Mouse (Mus musculus) retina, embryonic 14.5 days (tissue): ENCODE measurements around the gene Exoc5.
A peak's percentile ranks its signal among the peaks of the same experiment; 100 is the strongest.
"Not testable (repeated sequence)": the region's sequence is repeated elsewhere in the genome, so short reads cannot be mapped to it uniquely, and the experiment has no call there.

Experiments
- DNase-seq: peaks from one replicate; pipeline ENCODE4 v3.0.0-alpha.2; 2015; ENCODE audit warnings: low spot score

Exoc5 gene

GRCm38 (mm10) chr14:49066274-49066823 lies at the start of gene Exoc5:
Exoc5 (minus strand) TSS chr14:49066653.
- DNase-seq: peak; percentile 93

DNA sequence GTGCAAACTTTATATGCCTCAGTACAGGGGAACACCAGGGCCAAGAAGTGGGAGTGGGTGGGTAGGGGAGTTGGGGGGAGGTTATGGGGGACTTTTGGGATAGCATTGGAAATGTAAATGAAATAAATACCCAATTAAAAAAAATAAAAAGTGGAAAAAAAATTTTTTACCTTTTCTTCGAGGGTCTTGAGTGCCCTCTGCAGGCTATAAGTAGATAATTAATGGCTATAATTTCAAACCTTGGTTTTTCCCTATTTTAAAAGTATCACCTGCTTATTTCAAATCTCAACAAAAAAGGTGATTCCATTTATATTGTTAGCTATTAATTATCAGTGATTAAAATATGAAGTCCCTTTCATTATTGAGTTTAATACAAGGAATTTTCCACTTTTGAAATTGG lies 25.3 kb upstream of the Exoc5 start:
- DNase-seq: not testable (repeated sequence)

- DNase-seq: no peak
These were observed 24.8 kb upstream of the Exoc5 start for GRCm38 (mm10) chr14:49091277-49091676.

GRCm38 (mm10) chr14:49090102-49090501 lies 23.6 kb upstream of the Exoc5 start:
- no peak for DNase-seq

GRCm38 (mm10) chr14:49089461-49090058 lies 23.1 kb upstream of the Exoc5 start:
- DNase-seq: peak; percentile 17

GRCm38 (mm10) chr14:49088155-49089048 lies 21.9 kb upstream of the Exoc5 start:
- DNase-seq: peak; percentile 26

DNA sequence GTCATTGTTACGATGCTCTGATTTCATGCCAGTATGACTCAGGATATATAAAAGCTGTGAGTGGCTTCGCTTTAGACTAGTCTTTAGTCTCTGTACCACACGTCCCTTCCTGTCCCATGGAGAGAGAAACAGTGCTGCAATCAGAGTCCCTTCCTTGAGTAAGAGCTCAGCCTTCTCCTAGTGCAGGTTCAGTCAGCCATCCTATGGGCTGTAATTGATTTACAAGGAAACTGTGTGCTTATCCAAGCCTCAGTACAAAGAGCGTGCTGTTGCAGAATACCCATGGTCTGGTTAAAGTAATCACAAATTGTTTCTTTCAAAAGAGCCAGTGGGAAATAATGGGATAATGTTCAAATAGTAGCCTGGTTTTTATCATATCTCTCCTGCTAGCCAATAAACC lies 20.1 kb upstream of the Exoc5 start:
- no peak for DNase-seq

DNA sequence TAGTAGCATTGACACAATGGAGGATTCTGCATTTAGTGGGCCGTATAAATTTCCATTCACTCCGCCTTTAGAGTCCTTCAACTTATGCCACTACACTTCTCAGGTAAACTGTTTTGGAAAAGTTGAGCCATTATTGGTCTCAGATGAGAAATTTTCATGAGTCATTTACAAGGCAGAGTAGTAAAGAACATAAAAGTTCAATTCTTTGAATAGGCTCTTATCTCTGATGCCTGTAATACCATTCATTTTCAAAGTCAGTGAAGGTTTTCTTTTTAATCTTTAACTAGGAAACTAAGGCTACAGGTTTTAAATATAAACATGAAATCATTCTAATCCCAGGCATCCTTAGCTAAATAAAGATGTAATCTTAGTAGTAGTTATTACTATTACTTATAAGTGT lies 12.4 kb upstream of the Exoc5 start:
- DNase-seq: no peak

- DNase-seq: no peak
These were observed 7.9 kb upstream of the Exoc5 start for GRCm38 (mm10) chr14:49074361-49074760.

- DNase-seq: no peak
These were observed 7.4 kb upstream of the Exoc5 start for GRCm38 (mm10) chr14:49073896-49074295.

- no peak for DNase-seq
These were observed 6.4 kb upstream of the Exoc5 start for GRCm38 (mm10) chr14:49072837-49073236.

DNA sequence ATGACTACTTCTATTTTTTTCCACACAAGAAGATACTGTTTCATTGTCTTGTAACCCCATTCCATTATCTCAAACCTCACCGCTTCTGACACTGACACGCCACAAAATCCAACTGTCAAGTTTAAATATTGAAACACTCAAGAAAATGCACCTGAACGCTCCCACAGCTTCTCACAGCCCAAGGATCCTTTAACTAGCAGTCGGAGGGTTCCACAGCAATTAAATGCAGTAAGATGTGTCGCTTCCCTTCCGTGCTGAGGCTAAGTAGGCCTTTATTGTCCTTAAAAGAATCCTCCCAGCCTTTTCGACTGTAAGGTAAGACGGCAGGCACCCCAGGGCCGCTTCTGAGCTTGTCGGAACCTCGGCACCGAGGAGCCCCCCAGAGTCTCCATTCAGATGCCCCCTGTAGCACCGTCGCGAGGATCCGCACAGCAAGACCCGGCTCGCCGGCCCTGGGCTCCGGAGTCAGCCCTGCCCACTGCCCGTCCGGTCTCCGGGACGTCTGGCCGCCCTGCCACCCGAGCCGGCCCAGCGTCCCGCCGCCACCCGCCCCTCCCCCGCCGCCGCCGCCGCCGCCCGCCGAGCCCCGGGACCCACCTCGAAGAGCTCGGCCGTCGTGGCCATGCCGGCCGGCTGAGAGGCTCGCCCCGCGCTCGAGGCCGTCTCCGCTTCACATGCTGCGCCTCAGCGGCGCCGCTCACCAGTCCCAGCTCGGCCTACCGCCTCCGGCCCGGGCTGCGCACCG lies 752 bp downstream of the Exoc5 start, which contains the start of gene Ap5m1:
TSS of gene Ap5m1 (plus strand) at position 569 of the 745 bp plus-strand sequence.
- peak; percentile 49 for DNase-seq

DNA sequence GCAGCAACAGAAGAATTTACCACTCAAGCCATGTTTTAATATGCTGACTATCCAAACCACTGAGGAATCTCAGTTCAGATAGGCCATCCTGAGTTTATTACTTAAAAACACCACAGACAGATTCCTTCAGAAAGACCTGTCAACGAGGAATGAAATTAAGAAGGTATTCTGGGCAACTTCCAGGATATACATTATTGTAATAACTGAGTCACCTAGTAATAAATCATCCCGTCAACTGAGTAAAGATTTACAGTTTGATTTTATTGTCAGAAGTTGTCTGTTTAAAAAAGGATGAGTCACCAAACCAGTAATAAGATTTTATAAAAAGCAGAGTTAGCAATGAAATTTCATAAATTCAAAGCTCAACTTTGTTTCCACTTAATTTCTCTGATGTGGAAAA lies 2.6 kb downstream of the Exoc5 start:
- no peak for DNase-seq

DNA sequence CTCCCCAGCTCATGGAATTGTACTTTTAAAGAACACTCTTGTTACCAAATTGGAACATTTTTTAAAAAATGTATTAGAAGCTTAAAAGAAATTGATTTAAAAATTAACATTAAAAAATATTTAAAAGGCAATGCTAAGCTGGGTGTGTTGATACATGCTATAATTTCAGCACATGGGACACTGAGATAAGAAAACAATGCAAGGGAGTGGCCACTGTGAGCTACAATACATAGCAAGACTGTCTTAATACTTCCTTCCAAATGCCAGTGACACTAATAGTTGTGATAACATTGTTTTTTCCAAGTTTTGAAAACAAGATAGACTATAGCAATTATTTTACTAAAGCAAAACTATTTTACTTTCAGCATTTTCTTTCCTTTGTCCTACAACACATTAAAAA lies 17.0 kb downstream of the Exoc5 start:
- DNase-seq: no peak

DNA sequence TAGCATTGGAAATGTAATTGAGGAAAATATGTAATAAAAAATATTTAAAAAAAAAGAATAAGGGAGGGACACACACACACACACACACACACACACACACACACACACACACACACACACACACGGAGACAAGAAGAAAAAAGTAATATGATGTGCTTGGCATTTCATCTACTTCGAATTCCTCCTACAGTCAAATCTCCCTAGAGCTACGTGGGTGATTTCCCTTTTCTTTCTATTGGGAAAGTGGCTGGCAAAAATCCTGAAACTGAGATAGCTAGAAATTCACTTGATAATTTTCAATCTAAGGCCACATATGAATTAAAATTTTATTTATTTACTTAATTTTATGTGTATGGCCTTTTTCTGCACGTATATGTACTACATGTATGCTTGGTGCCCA lies 20.8 kb downstream of the Exoc5 start:
- DNase-seq: no peak

DNA sequence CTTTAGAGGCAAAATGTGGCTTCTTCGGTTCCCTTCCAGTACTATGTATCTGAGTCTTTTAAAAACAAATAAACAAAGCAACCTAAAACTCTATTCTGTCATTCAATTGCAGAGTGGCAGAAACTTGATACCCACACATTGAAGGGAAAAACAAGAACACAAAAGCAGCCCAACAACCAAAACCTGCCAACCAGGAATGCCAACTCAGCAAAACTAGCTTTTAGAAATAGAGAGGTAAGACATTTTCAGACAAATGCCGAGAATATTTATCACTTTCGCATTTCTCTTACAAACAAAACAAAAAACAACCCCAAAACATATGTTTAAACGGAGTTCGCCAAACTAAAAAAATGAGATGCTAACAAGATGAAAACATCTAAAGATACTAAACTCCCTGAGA lies 37.5 kb downstream of the Exoc5 start:
- no peak for DNase-seq

GRCm38 (mm10) chr14:49027779-49028368 lies 38.6 kb downstream of the Exoc5 start:
- peak; percentile 55 for DNase-seq

DNA sequence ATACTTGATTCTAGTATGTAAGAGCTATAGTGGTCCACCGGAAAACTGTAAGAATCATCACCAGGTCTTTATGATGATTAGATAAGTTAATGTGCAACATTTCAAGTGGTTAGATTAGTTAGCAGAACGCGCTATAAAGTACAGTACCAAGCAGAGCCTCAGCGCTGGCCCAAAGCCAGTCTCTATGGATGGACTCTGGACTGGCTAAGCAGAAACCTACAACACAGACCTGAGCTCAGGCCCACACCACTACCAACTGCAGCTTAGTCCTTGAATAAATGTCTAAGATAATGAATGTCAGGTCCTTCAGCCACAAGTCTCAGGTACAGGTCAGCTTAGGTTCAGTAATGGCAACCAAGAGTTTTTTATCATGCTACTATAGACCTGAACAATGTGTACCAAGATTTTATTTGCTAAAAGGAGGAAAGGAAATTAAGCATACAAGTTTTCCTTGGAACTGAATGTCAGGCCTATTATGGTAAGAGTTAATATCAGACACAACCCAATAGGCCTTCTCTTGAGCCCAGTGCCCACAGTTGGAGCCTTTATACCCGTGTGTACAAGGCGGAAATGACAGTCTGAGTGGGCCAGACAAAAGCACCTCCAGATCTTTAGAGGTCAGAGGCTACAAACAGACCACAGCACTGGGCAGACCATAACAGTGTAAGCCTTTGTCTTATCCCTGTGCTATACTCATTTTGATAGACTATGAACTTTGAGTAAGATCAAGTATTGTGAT lies 39.2 kb downstream of the Exoc5 start:
- DNase-seq: no peak

- DNase-seq: no peak
These were observed 46.7 kb downstream of the Exoc5 start for GRCm38 (mm10) chr14:49019765-49020164.

- DNase-seq: no peak
These were observed 57.9 kb downstream of the Exoc5 start for GRCm38 (mm10) chr14:49008399-49009189.
